Mouse (Mus musculus) thymus, postnatal 25 days (tissue): ENCODE measurements at regions not wholly inside any gene's neighbourhood (a gene's known extent, or its start where the extent isn't known, plus 50 kb on each side); places are given as distances from the start of the nearest gene placed in this dataset.

ENCODE experiments used
- DNase-seq: peaks from one replicate; pipeline ENCODE4 v3.0.0; 2022

DNA sequence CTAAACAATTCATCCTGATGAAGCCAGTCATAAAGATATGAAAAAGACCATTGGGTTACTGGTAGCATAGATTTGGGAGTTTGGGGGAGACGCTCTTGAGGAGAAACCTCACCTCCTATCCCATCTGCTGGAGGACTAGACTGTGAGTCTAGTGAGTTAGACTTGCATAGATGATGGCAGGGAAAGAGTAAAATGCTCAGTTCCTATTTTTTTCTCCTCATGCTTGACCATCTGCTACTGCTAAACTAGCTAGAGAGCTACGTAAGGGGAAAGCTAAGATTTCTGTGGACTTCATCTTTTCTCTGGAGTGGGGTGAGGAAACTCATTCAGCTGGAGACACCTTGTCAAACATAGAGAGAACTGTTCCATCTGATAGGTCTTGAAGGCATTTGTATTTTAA, 118.4 kb upstream of the Gnao1 start:
- DNase-seq, result no peak

- no peak for DNase-seq
Measured at GRCm38 (mm10) chr8:93691826-93692225, 117.9 kb upstream of the Gnao1 start.

DNA sequence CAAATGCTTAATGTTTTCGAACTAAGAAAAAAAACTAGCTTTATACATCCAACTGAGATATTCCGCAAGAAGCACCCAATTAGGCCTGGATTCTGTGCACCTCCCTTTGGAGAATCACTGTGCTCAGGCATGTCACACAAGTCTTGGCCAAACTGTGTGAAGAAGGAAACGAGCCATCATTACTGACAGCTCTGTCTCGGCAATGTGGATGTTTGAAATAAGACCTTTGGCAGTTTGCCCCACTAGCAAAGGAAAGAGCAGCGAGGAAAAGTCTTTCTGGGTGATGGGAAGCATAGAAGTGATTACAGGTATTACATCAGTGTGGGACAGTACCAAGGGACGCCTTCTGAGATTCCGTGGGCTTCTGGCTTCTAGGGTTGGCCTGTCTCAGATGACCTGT, 112.6 kb upstream of the Gnao1 start:
- no peak for DNase-seq

DNA sequence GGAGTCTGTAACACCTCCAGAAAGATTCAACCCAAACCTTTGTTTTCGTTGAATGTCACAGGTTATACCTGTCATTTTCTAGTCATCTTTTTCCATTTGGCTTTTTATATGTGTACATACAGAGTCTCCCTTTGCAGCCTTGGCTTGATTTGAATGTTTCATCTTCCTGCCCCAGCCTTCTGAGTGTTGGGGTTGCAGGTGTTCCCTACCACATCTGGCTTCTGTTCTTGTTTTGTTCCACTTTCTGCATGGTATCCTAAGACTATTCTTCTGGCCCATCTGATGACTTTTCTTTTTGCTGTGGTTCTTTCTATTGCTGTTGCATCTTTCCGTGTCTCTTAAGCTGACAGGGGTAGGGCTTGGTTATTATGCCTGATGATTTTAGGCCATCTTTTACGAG, 111.3 kb upstream of the Gnao1 start:
- no peak for DNase-seq

- no peak for DNase-seq
Measured at GRCm38 (mm10) chr8:93701391-93701790, 108.4 kb upstream of the Gnao1 start.

GRCm38 (mm10) chr8:93712066-93712706, 97.6 kb upstream of the Gnao1 start:
- no peak for DNase-seq

DNA sequence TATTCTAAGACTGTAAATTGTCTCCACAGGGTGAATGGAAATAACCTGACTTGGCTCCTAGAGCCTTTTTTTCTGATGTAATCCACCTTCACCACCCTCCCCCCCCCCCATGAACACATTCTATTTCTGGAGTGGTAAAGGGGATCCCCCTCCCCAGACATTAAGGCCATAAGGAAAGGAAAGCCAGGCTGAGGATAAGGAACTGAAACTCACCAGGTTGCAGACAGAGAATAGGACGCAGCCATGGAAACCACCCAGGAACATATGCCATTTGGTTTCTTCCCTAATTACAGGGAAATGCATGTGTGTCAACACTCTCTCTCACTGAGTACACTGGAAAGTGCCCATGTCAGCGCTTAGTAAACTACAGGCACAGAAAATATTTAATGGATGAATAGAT, 96.5 kb upstream of the Gnao1 start:
- no peak for DNase-seq

- no peak for DNase-seq
Measured at GRCm38 (mm10) chr8:93724896-93725489, 84.8 kb upstream of the Gnao1 start.

DNA sequence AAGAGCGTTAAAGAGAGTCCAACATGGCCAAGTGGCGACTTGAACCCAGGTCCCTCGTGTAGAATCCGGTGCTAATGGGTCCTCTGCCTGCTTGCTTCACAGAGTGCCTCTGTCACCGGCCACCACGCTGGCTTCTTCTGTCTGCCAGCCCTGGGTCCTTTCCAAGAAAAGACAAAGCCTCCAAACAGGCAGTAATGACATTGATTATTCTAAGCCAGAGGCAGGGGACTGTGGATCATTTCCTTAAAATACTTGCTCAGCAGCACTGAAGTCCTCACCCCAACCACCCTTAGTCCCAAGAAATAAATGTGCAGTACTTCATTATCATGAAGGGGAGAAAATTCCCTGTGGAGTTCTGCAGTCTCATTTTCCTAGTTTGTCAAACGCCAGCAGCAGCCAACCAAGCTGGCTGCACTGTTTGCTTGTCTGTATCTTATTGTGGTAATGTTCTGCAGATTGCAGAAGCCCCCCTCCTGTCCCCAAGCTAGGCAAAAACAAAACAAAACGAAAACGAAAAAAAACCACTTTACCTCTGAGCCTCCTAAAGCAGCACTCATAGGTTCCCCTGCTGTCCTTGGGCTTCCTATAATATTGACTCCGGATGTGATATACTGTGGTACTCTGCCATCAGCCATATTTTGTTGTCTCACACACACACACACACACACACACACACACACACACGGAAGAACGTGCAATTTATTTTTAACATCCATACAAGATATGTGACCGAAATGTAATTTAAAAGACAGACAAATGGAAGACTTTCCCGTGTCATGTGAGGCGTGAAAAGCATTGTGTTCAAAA, 80.4 kb upstream of the Gnao1 start:
- DNase-seq, result no peak

GRCm38 (mm10) chr8:93730738-93731700, 78.7 kb upstream of the Gnao1 start:
- DNase-seq, result no peak

DNA sequence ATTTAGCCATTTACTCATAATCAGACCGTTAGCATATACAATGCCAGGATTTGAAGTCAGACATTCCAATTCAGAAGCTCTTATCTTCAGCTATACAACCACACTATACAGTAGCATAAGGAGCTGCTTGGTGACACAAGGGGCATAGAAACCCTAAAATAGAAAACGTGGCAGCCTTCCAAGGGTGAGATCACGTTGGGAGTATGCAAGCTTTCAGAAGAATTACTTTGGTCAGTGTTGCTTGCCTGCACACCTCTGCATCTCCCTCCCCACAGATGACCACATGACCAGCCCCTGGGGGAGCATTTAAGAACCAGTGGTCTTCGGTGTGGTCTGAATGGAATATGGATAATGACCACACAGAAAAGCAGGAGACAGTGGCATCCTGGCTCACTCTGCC, 74.9 kb upstream of the Gnao1 start:
- no peak for DNase-seq

- no peak for DNase-seq
Measured at GRCm38 (mm10) chr8:93740281-93740680, 69.5 kb upstream of the Gnao1 start.

- DNase-seq, result no peak
Measured at GRCm38 (mm10) chr8:93748720-93749119, 61.0 kb upstream of the Gnao1 start.

DNA sequence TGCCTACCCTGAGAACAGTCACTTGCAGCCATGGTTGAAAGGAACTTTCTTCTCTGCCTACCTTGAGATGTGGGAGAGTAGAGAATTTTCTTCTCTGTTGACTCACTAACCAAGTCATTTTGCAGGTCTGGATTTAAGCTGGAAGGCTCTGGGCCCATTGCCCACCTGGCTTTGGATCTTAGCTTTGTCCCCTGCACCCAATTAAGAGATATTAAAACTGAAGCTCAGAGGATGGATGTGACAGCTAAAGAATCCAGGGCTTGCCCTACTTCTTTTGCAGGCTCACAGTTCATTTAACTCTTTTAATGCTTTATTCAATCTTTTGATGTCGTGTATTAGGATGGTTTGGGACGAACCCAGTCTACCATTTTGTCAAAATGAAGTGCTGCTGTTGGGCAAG, 58.8 kb upstream of the Gnao1 start:
- DNase-seq, result no peak

GRCm38 (mm10) chr8:93755981-93756380, 53.8 kb upstream of the Gnao1 start:
- DNase-seq, result no peak
